Mouse (Mus musculus): ENCODE measurements at regions not wholly inside any gene's neighbourhood (a gene's known extent, or its start where the extent isn't known, plus 50 kb on each side); places are given as distances from the start of the nearest gene placed in this dataset.

DNA sequence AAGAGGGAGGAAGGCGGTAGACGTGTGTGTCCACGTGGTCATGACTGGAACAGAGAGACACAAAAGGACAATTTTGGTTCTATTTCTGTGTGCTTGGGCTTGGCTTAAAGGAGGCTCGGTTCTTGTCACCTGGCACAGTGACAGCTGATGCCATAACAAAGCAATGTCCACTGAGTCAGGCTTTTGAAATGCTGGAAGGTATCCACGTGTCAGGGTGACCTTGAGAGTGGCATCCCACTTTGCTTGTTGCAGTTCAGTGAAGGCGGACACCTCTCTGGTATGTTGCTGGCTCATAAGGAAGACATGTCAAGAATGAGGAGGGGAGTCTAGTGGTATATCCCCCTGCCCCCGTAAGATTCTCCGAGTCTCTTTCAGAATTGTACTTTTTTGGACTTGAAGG lies 192.6 kb upstream of the Ddhd1 start:
- TF ChIP-seq CTCF (IDR thresholded peaks at IDR 0.05; ENCODE audit: low read depth, low read length), result no peak
- no peak for TF ChIP-seq POLR2AphosphoS5 (IDR thresholded peaks at IDR 0.05; ENCODE audit: insufficient replicate concordance, low read depth, low read length)

All from G1E (cell line).